Mouse (Mus musculus) myocyte (in vitro differentiated cells): ENCODE data around the gene Cfap299. TPM values are rescaled to one million over a fixed set of nuclear protein-coding genes. Genes with fewer than 3 reads are reported as not detected.

Source experiments
- H3K27me3 ChIP-seq: one replicate; pipeline ENCODE4 v1.6.1; 2011; ENCODE audit not compliant: control insufficient read depth, insufficient read depth, insufficient read length
- H3K36me3 ChIP-seq: one replicate; pipeline ENCODE4 v1.6.1; 2011; ENCODE audit not compliant: control insufficient read depth, insufficient read depth
- H3K4me2 ChIP-seq: one replicate; pipeline ENCODE4 v1.6.1; 2011; ENCODE audit warnings: low read depth, control low read depth
- H3K4me3 ChIP-seq: one replicate; pipeline ENCODE4 v1.5.1; 2011; ENCODE audit warnings: mild to moderate bottlenecking, control low read depth, moderate library complexity
- H3K79me2 ChIP-seq: one replicate; pipeline ENCODE4 v1.6.1; 2011; ENCODE audit not compliant: control insufficient read depth, insufficient read depth
- H3ac ChIP-seq: one replicate; pipeline ENCODE4 v1.6.1; 2011; ENCODE audit not compliant: control insufficient read depth, insufficient read length
- CEBPB ChIP-seq: IDR thresholded peaks from 2 replicates; pipeline ENCODE4 v1.6.1; 2011; ENCODE audit warnings: mild to moderate bottlenecking, moderate library complexity; ENCODE audit not compliant: poor library complexity, insufficient read depth, severe bottlenecking
- E2F4 ChIP-seq: IDR thresholded peaks from one replicate; pipeline ENCODE4 v1.6.1; 2011; ENCODE audit warnings: mild to moderate bottlenecking, control low read depth, moderate library complexity; ENCODE audit not compliant: insufficient read depth
- MAX ChIP-seq: IDR thresholded peaks from one replicate; pipeline ENCODE4 v1.6.1; 2011; ENCODE audit warnings: low read depth, mild to moderate bottlenecking, control low read depth
- MYOD1 ChIP-seq, 3 experiments: IDR thresholded peaks; one replicate each; pipeline ENCODE4 v1.6.1; 2011; ENCODE audit warnings: control low read depth in 2 of 3, low read depth in 2 of 3, mild to moderate bottlenecking in 2 of 3, moderate library complexity in 1 of 3; ENCODE audit not compliant: insufficient read length in 2 of 3, control insufficient read depth in 1 of 3
- MYOG ChIP-seq, 3 experiments: IDR thresholded peaks; one replicate each; pipeline ENCODE4 v1.6.1; 2011; ENCODE audit warnings: control low read depth in 2 of 3, low read depth in 2 of 3, mild to moderate bottlenecking in 2 of 3; ENCODE audit not compliant: insufficient read length in 2 of 3, control insufficient read depth in 1 of 3, insufficient read depth in 1 of 3
- POLR2A ChIP-seq: IDR thresholded peaks from one replicate; pipeline ENCODE4 v1.6.1; 2011; ENCODE audit warnings: low read depth, mild to moderate bottlenecking, control low read depth, moderate library complexity; ENCODE audit not compliant: insufficient read length
- POLR2AphosphoS2 ChIP-seq: IDR thresholded peaks from one replicate; pipeline ENCODE4 v1.6.1; 2011; ENCODE audit warnings: low read depth, control low read depth; ENCODE audit not compliant: insufficient read length
- REST ChIP-seq: IDR thresholded peaks from one replicate; pipeline ENCODE4 v1.6.1; 2011; ENCODE audit warnings: mild to moderate bottlenecking, control low read depth, moderate library complexity; ENCODE audit not compliant: insufficient read depth, insufficient read length
- SRF ChIP-seq: IDR thresholded peaks from one replicate; pipeline ENCODE4 v1.6.1; 2011; ENCODE audit warnings: low read depth; ENCODE audit not compliant: control insufficient read depth, insufficient read length
- TCF12 ChIP-seq: IDR thresholded peaks from one replicate; pipeline ENCODE4 v1.6.1; 2011; ENCODE audit warnings: mild to moderate bottlenecking, control low read depth; ENCODE audit not compliant: poor library complexity, insufficient read depth, severe bottlenecking
- TCF3 ChIP-seq: IDR thresholded peaks from one replicate; pipeline ENCODE4 v1.6.1; 2011; ENCODE audit warnings: low read depth, control low read depth; ENCODE audit not compliant: insufficient read length
- USF1 ChIP-seq: IDR thresholded peaks from one replicate; pipeline ENCODE4 v1.6.1; 2011; ENCODE audit warnings: low read depth, mild to moderate bottlenecking, control low read depth, moderate library complexity
- polyA plus RNA-seq: library from polyadenylated mRNA; unstranded; fragments of >200 nt; fragmentation: generic; extraction: Trizol; gene quantifications from one replicate; pipeline ENCODE4 v1.2.1, GENCODE M21; 2012; ENCODE audit warnings: missing spikeins

The Cfap299 gene
- polyA plus RNA-seq, 1 experiment = not detected

GRCm38 (mm10) chr5:98387054-98387453 is 58.0 kb downstream of the Cfap299 start:
- H3K4me3 ChIP-seq = no peak overlapping the region
- H3K27me3 ChIP-seq = no peaks in the 10 kb centered on the region
- no peak overlapping the region for H3K4me2 ChIP-seq
- TF ChIP-seq POLR2AphosphoS2 (no peak), SRF (no peak)
- H3K36me3 ChIP-seq = no peaks in the 10 kb centered on the region
- H3ac ChIP-seq = no peak overlapping the region
- H3K79me2 ChIP-seq = no peaks in the 10 kb centered on the region

- H3ac ChIP-seq = no peak overlapping the region
- TF ChIP-seq CEBPB (no peak), TCF12 (no peak), USF1 (no peak), POLR2AphosphoS2 (no peak), MYOG (IDR thresholded peaks at IDR 0.05; ENCODE audit: control insufficient read depth in 1 of 3, insufficient read depth in 1 of 3, insufficient read length in 2 of 3, low read depth in 2 of 3) (no peak), SRF (no peak), MAX (no peak), TCF3 (no peak), REST (no peak), MYOD1 (IDR thresholded peaks at IDR 0.05; ENCODE audit: control insufficient read depth in 1 of 3, insufficient read length in 2 of 3, low read depth in 2 of 3) (no peak), POLR2A (no peak), E2F4 (no peak)
- H3K4me2 ChIP-seq = no peak overlapping the region
- H3K36me3 ChIP-seq = no peaks in the 10 kb centered on the region
- peaks cover 4% of the 10 kb centered on the region for H3K27me3 ChIP-seq
- H3K79me2 ChIP-seq = no peaks in the 10 kb centered on the region
- H3K4me3 ChIP-seq = no peak overlapping the region
Measured at GRCm38 (mm10) chr5:98402165-98402564, 73.1 kb downstream of the Cfap299 start.

- Histone ChIP-seq H3K27me3 (no peaks in the 10 kb centered on the region), H3K79me2 (no peaks in the 10 kb centered on the region), H3ac (no peak overlapping the region), H3K4me3 (no peak overlapping the region), H3K36me3 (no peaks in the 10 kb centered on the region), H3K4me2 (no peak overlapping the region)
- TF ChIP-seq USF1 (no peak), REST (no peak), TCF12 (no peak), CEBPB (no peak), MYOD1 (IDR thresholded peaks at IDR 0.05; ENCODE audit: control insufficient read depth in 1 of 3, insufficient read length in 2 of 3, low read depth in 2 of 3) (no peak), POLR2AphosphoS2 (no peak), TCF3 (no peak), MYOG (IDR thresholded peaks at IDR 0.05; ENCODE audit: control insufficient read depth in 1 of 3, insufficient read depth in 1 of 3, insufficient read length in 2 of 3, low read depth in 2 of 3) (no peak), E2F4 (no peak), POLR2A (no peak), MAX (no peak), SRF (no peak)
Measured at GRCm38 (mm10) chr5:98410060-98410459, 81.0 kb downstream of the Cfap299 start.

- TF ChIP-seq POLR2A (no peak), USF1 (no peak), TCF3 (no peak), POLR2AphosphoS2 (no peak), MYOG (IDR thresholded peaks at IDR 0.05; ENCODE audit: control insufficient read depth in 1 of 3, insufficient read depth in 1 of 3, insufficient read length in 2 of 3, low read depth in 2 of 3) (no peak), TCF12 (no peak), SRF (no peak), E2F4 (no peak), CEBPB (no peak), REST (no peak), MYOD1 (IDR thresholded peaks at IDR 0.05; ENCODE audit: control insufficient read depth in 1 of 3, insufficient read length in 2 of 3, low read depth in 2 of 3) (no peak), MAX (no peak)
- Histone ChIP-seq H3K4me2 (no peak overlapping the region), H3K36me3 (no peaks in the 10 kb centered on the region), H3ac (no peak overlapping the region), H3K79me2 (no peaks in the 10 kb centered on the region), H3K4me3 (no peak overlapping the region), H3K27me3 (no peaks in the 10 kb centered on the region)
Measured at GRCm38 (mm10) chr5:98416385-98417145, 87.5 kb downstream of the Cfap299 start.

GRCm38 (mm10) chr5:98424965-98425364 is 95.9 kb downstream of the Cfap299 start:
- H3ac ChIP-seq = no peak overlapping the region
- no peaks in the 10 kb centered on the region for H3K36me3 ChIP-seq
- H3K4me2 ChIP-seq = no peak overlapping the region
- no peak overlapping the region for H3K4me3 ChIP-seq
- H3K27me3 ChIP-seq = no peaks in the 10 kb centered on the region
- H3K79me2 ChIP-seq = no peaks in the 10 kb centered on the region
- TF ChIP-seq POLR2A = no peak
- TF ChIP-seq E2F4 = no peak
- no peak for TF ChIP-seq REST
- no peak for TF ChIP-seq MAX
- no peak for TF ChIP-seq POLR2AphosphoS2
- TF ChIP-seq MYOD1 (IDR thresholded peaks at IDR 0.05; ENCODE audit: control insufficient read depth in 1 of 3, insufficient read length in 2 of 3, low read depth in 2 of 3) = no peak
- TF ChIP-seq MYOG (IDR thresholded peaks at IDR 0.05; ENCODE audit: control insufficient read depth in 1 of 3, insufficient read depth in 1 of 3, insufficient read length in 2 of 3, low read depth in 2 of 3) = no peak
- TF ChIP-seq USF1 = no peak
- TF ChIP-seq SRF = no peak
- no peak for TF ChIP-seq TCF3
- TF ChIP-seq CEBPB = no peak
- TF ChIP-seq TCF12 = no peak
